In genomic region chr9:57345902-57346301, GRCm38 (mm10) we compare ENCODE assay signal across 14 mouse cellular contexts.
"Had no signal": no experiment of that assay in that cellular context is flagged by ENCODE, and none has a peak within 500 bp of the region (broad histone marks: within the 10 kb centered on the region; RNA-seq: fewer than 3 reads in every experiment).

No protein-coding gene starts in this region.

- H3K36me3 ChIP-seq: neural tube, embryonic 15.5 days; stomach, embryonic 15.5 days had no signal

- H3K9me3 ChIP-seq: neural tube, embryonic 15.5 days; stomach, embryonic 15.5 days had no signal

- DNase-seq: retina, postnatal 1 day; right cerebral cortex, adult 18-20 months; right cerebral cortex, postnatal 14 days; right cerebral cortex, postnatal 25 days; right cerebral cortex, postnatal 4 days; spleen, adult 18-20 months; thymus, adult 18-20 months; thymus, adult 2 months; thymus, postnatal 14 days; thymus, postnatal 25 days; thymus, postnatal 4 days had no signal

- H3K4me1 ChIP-seq: neural tube, embryonic 15.5 days had no signal

- H3K27me3 ChIP-seq: neural tube, embryonic 15.5 days; stomach, embryonic 15.5 days had no signal

- H3K4me2 ChIP-seq: neural tube, embryonic 15.5 days; stomach, embryonic 15.5 days had no signal

- H3K9ac ChIP-seq: neural tube, embryonic 15.5 days; stomach, embryonic 15.5 days had no signal

- H3K27ac ChIP-seq: neural tube, embryonic 15.5 days; stomach, embryonic 15.5 days; stomach, postnatal 0 days had no signal

- H3K4me3 ChIP-seq: neural tube, embryonic 15.5 days; stomach, embryonic 15.5 days had no signal
